In the genomic region with DNA sequence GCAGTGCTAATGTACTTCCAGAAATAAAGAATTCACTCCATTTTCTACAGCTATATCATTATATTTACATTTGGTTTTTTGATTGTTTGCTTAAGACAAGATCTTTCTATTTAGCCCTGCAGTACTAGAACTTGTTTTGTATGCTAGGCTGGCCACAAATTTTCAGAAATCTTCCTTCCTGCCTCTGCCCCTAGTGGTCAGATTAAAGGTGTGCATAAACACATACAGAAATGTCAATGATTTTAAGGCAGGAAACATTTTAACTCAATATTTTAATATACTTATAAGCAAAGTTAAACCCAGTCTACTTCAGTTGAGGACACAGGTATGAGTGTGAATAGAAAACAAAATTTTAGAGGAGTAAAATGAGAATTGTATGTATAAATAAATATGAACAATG, we compare ENCODE assay signal across 29 mouse cellular contexts.
DNase-seq lines count a peak whose midpoint lies in the region; ATAC-seq and TF ChIP-seq lines count a peak whose summit lies in the region.
"Had no signal": no experiment of that assay in that cellular context is flagged by ENCODE, and none has a peak within 500 bp of the region (broad histone marks: within the 10 kb centered on the region; RNA-seq: fewer than 3 reads in every experiment).

No protein-coding gene starts in this region.

- no peaks in the 10 kb centered on the region for H3K27me3 ChIP-seq in intestine, postnatal 0 days (replicated peaks; ENCODE audit: control insufficient read depth, insufficient read depth, low read length)
- H3K27me3 ChIP-seq in intestine, embryonic 16.5 days (replicated peaks; ENCODE audit: control insufficient read depth, insufficient read depth, low read length) = no peaks in the 10 kb centered on the region
- H3K27me3 ChIP-seq in midbrain, embryonic 14.5 days (ENCODE audit: control insufficient read depth, insufficient read depth, low read length) = no peaks in the 10 kb centered on the region
- H3K27me3 ChIP-seq in midbrain, embryonic 10.5 days (ENCODE audit: low read depth, poor library complexity, severe bottlenecking) = no peaks in the 10 kb centered on the region
- H3K27me3 ChIP-seq: CH12.LX; embryonic facial prominence, embryonic 13.5 days; forebrain, embryonic 12.5 days; heart, embryonic 15.5 days; hindbrain, embryonic 15.5 days; intestine, embryonic 15.5 days; liver, embryonic 15.5 days; midbrain, embryonic 12.5 days; neural tube, embryonic 12.5 days; stomach, embryonic 15.5 days had no signal

- DNase-seq in midbrain, embryonic 14.5 days = peak; percentile 4
- DNase-seq in midbrain, embryonic 10.5 days (ENCODE audit: low spot score) = no peak
- DNase-seq in ZHBTc4 (ENCODE audit: low read depth, low spot score) = peak; percentile 3
- DNase-seq in gastrocnemius, postnatal 4 days (ENCODE audit: low spot score in 2 of 2) = no peak
- DNase-seq in adrenal gland, postnatal 14 days = no peak
- DNase-seq: adrenal gland, postnatal 36 days; B cell, adult 2 months; cerebellum, adult 11 months; gastrocnemius, adult 2 months; heart, postnatal 36 days; kidney, postnatal 4 days; layer of hippocampus, adult 9-11 months; liver; lung, postnatal 10 days; right cerebral cortex, postnatal 4 days had no signal

- H3K4me2 ChIP-seq in intestine, postnatal 0 days (replicated peaks; ENCODE audit: low read depth) = no peak overlapping the region
- no peak overlapping the region for H3K4me2 ChIP-seq in intestine, embryonic 16.5 days (ENCODE audit: low read depth, low read length)
- H3K4me2 ChIP-seq in midbrain, embryonic 14.5 days (ENCODE audit: low read length) = no peak overlapping the region
- H3K4me2 ChIP-seq: embryonic facial prominence, embryonic 13.5 days; forebrain, embryonic 12.5 days; heart, embryonic 15.5 days; hindbrain, embryonic 15.5 days; intestine, embryonic 15.5 days; liver, embryonic 15.5 days; midbrain, embryonic 12.5 days; neural tube, embryonic 12.5 days; stomach, embryonic 15.5 days had no signal

- no peak overlapping the region for H3K27ac ChIP-seq in intestine, postnatal 0 days (ENCODE audit: low read depth, low read length)
- no peak overlapping the region for H3K27ac ChIP-seq in intestine, embryonic 16.5 days (ENCODE audit: low read length)
- H3K27ac ChIP-seq in midbrain, embryonic 14.5 days (replicated peaks; ENCODE audit: low read depth, low read length) = no peak overlapping the region
- no peak overlapping the region for H3K27ac ChIP-seq in midbrain, embryonic 10.5 days (replicated peaks)
- H3K27ac ChIP-seq: embryonic facial prominence, embryonic 13.5 days; forebrain, embryonic 12.5 days; gastrocnemius, adult 2 months; heart, embryonic 15.5 days; hindbrain, embryonic 15.5 days; intestine, embryonic 15.5 days; limb, embryonic 10.5 days; liver, embryonic 15.5 days; midbrain, embryonic 12.5 days; neural tube, embryonic 12.5 days; stomach, embryonic 15.5 days had no signal

- TF ChIP-seq CTCF in intestine, postnatal 0 days (IDR thresholded peaks at IDR 0.05; ENCODE audit: low read depth) = peak; percentile 30

- H3K4me3 ChIP-seq in intestine, postnatal 0 days (ENCODE audit: low read depth, low read length) = no peak overlapping the region
- H3K4me3 ChIP-seq in intestine, embryonic 16.5 days (ENCODE audit: low read length) = no peak overlapping the region
- H3K4me3 ChIP-seq in midbrain, embryonic 14.5 days (replicated peaks; ENCODE audit: low read depth, low read length) = no peak overlapping the region
- H3K4me3 ChIP-seq in midbrain, embryonic 10.5 days = no peak overlapping the region
- H3K4me3 ChIP-seq: embryonic facial prominence, embryonic 13.5 days; erythroblast, embryonic 14.5 days; forebrain, embryonic 12.5 days; gastrocnemius, adult 2 months; heart, embryonic 15.5 days; hindbrain, embryonic 15.5 days; intestine, embryonic 15.5 days; limb, embryonic 10.5 days; liver, embryonic 15.5 days; midbrain, embryonic 12.5 days; neural tube, embryonic 12.5 days; stomach, embryonic 15.5 days had no signal

- H3K36me3 ChIP-seq in intestine, postnatal 0 days (ENCODE audit: control insufficient read depth, insufficient read depth) = no peaks in the 10 kb centered on the region
- H3K36me3 ChIP-seq in intestine, embryonic 16.5 days (ENCODE audit: control insufficient read depth, insufficient read depth, low read length) = no peaks in the 10 kb centered on the region
- no peaks in the 10 kb centered on the region for H3K36me3 ChIP-seq in midbrain, embryonic 14.5 days (ENCODE audit: control insufficient read depth, insufficient read depth, low read length)
- H3K36me3 ChIP-seq in midbrain, embryonic 10.5 days = no peaks in the 10 kb centered on the region
- H3K36me3 ChIP-seq: embryonic facial prominence, embryonic 13.5 days; forebrain, embryonic 12.5 days; heart, embryonic 15.5 days; hindbrain, embryonic 15.5 days; intestine, embryonic 15.5 days; limb, embryonic 10.5 days; liver, embryonic 15.5 days; midbrain, embryonic 12.5 days; neural tube, embryonic 12.5 days; stomach, embryonic 15.5 days had no signal

- no peaks in the 10 kb centered on the region for H3K4me1 ChIP-seq in intestine, postnatal 0 days (replicated peaks; ENCODE audit: control insufficient read depth, insufficient read depth, low read length)
- H3K4me1 ChIP-seq in intestine, embryonic 16.5 days (ENCODE audit: control insufficient read depth, insufficient read depth, low read length) = no peaks in the 10 kb centered on the region
- no peaks in the 10 kb centered on the region for H3K4me1 ChIP-seq in midbrain, embryonic 14.5 days (ENCODE audit: control insufficient read depth, insufficient read depth, low read length)
- no peaks in the 10 kb centered on the region for H3K4me1 ChIP-seq in midbrain, embryonic 10.5 days
- H3K4me1 ChIP-seq: embryonic facial prominence, embryonic 13.5 days; forebrain, embryonic 12.5 days; heart, embryonic 15.5 days; hindbrain, embryonic 15.5 days; intestine, embryonic 15.5 days; limb, embryonic 10.5 days; liver, embryonic 15.5 days; midbrain, embryonic 12.5 days; neural tube, embryonic 12.5 days; stomach, embryonic 15.5 days had no signal

- no peak overlapping the region for H3K9ac ChIP-seq in intestine, postnatal 0 days (ENCODE audit: low read depth, low read length)
- no peak overlapping the region for H3K9ac ChIP-seq in intestine, embryonic 16.5 days (ENCODE audit: low read depth, low read length)
- H3K9ac ChIP-seq in midbrain, embryonic 14.5 days (replicated peaks; ENCODE audit: low read length) = no peak overlapping the region
- H3K9ac ChIP-seq: embryonic facial prominence, embryonic 13.5 days; forebrain, embryonic 12.5 days; heart, embryonic 15.5 days; hindbrain, embryonic 15.5 days; intestine, embryonic 15.5 days; liver, embryonic 15.5 days; midbrain, embryonic 12.5 days; neural tube, embryonic 12.5 days; stomach, embryonic 15.5 days had no signal

- no peaks in the 10 kb centered on the region for H3K9me3 ChIP-seq in intestine, postnatal 0 days (ENCODE audit: control insufficient read depth)
- H3K9me3 ChIP-seq in intestine, embryonic 16.5 days (ENCODE audit: control insufficient read depth, low read length) = no peaks in the 10 kb centered on the region
- no peaks in the 10 kb centered on the region for H3K9me3 ChIP-seq in midbrain, embryonic 14.5 days (ENCODE audit: control insufficient read depth, low read length)
- no peaks in the 10 kb centered on the region for H3K9me3 ChIP-seq in midbrain, embryonic 10.5 days (replicated peaks)
- H3K9me3 ChIP-seq: embryonic facial prominence, embryonic 13.5 days; forebrain, embryonic 12.5 days; heart, embryonic 15.5 days; hindbrain, embryonic 15.5 days; intestine, embryonic 15.5 days; limb, embryonic 10.5 days; liver, embryonic 15.5 days; midbrain, embryonic 12.5 days; neural tube, embryonic 12.5 days; stomach, embryonic 15.5 days had no signal

- no peak for ATAC-seq in intestine, postnatal 0 days
- ATAC-seq in intestine, embryonic 16.5 days = no peak
- no peak for ATAC-seq in midbrain, embryonic 14.5 days (ENCODE audit: low FRiP score, low TSS enrichment)
- ATAC-seq: intestine, embryonic 15.5 days had no signal

Comparison
In these comparisons a context has a peak if more than half of its experiments do, and no peak if none do; other contexts are left out.
1. DNase-seq: peak in midbrain, embryonic 14.5 days (single experiment) and ZHBTc4 (single experiment); none in midbrain, embryonic 10.5 days (single experiment), gastrocnemius, postnatal 4 days (0 of 2) and adrenal gland, postnatal 14 days (single experiment).